Mouse (Mus musculus) forebrain, embryonic 14.5 days (tissue): ENCODE results near the gene Tpra1. TPM values are rescaled to one million over a fixed set of nuclear protein-coding genes. Genes with fewer than 3 reads are reported as not detected.
A peak's percentile ranks its signal among the peaks of the same experiment; 100 is the strongest.

ENCODE experiments used
- ATAC-seq: fragments of 200-750 bp; cut with Nextera tagmentation; 2 replicates; pipeline ENCODE4 v1.8.0; 2017; ENCODE audit warnings: mild to moderate bottlenecking, moderate library complexity
- DNase-seq: peaks from one replicate; pipeline ENCODE4 v3.0.0-alpha.2; 2015; ENCODE audit warnings: low spot score
- H3K27ac ChIP-seq: fragments of 300-500 bp; sonication (generic); 2 replicates; pipeline ENCODE4 v1.5.1; 2014; ENCODE audit warnings: low read depth, mild to moderate bottlenecking, control low read depth, low read length, moderate library complexity
- H3K27me3 ChIP-seq: fragments of 300-500 bp; sonication (generic); replicated peaks from 2 replicates; pipeline ENCODE4 v1.6.1; 2014; ENCODE audit warnings: low read length, control low read depth, mixed read lengths; ENCODE audit not compliant: control insufficient read depth, insufficient read depth
- H3K36me3 ChIP-seq: fragments of 300-500 bp; sonication (generic); 2 replicates; pipeline ENCODE4 v1.6.1; 2014; ENCODE audit warnings: low read length, control low read depth; ENCODE audit not compliant: control insufficient read depth, insufficient read depth
- H3K4me1 ChIP-seq: fragments of 300-500 bp; sonication (generic); 2 replicates; pipeline ENCODE4 v1.6.1; 2014; ENCODE audit warnings: antibody characterized with exemption, low read length, control low read depth; ENCODE audit not compliant: control insufficient read depth, insufficient read depth
- H3K4me2 ChIP-seq: fragments of 300-500 bp; sonication (generic); 2 replicates; pipeline ENCODE4 v1.6.1; 2014; ENCODE audit warnings: mild to moderate bottlenecking, control low read depth, low read length
- H3K4me3 ChIP-seq: fragments of 300-500 bp; sonication (generic); 2 replicates; pipeline ENCODE4 v1.5.1; 2014; ENCODE audit warnings: low read depth, low read length, control low read depth
- H3K9ac ChIP-seq: fragments of 300-500 bp; sonication (generic); 2 replicates; pipeline ENCODE4 v1.6.1; 2014; ENCODE audit warnings: mild to moderate bottlenecking, low read length, control low read depth, moderate library complexity
- H3K9me3 ChIP-seq: fragments of 300-500 bp; sonication (generic); replicated peaks from 2 replicates; pipeline ENCODE4 v1.6.1; 2016; ENCODE audit warnings: low read length, control low read depth, mixed read lengths; ENCODE audit not compliant: control insufficient read depth
- WGBS: fragments of 180-500 bp; shearing (Covaris S2); extraction: QIAGEN DNeasy Blood & Tissue Kit; methylation state at CpG from one replicate; pipeline ENCODE4 v1.1.7; 2014; 5-methylcytosine and 5-hydroxymethylcytosine counted together
- polyA plus RNA-seq: library from polyadenylated mRNA; unstranded; fragments of >200 nt; fragmentation: Nextera tagmentation; extraction: Ambion mirVana; gene quantifications from 2 replicates; pipeline ENCODE4 v1.2.1, GENCODE M21; 2014

Tpra1 gene
- polyA plus RNA-seq, 1 experiment from 2014 or later = 32.9 TPM

DNA sequence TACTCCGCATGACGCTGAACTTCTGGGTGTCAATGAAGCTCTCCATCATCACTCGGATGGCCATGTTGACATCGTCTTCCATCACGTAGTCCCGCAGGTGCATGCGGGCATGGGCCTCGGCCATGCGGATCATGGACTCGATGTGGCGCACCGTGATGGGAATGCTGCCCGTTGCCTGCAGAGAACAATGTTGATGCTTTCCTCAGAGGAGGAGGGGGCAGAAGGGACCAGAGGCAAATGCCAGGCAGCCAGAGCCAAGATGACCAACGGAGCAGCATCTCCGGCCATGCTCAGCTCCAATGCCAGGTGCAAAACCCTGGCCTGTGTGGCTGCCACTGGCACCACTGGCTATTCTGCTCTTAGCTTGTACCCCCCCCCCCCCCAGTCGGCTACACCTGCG lies 17.4 kb upstream of the Tpra1 start:
- no peaks in the 10 kb centered on the region for H3K27me3 ChIP-seq
- ATAC-seq = no peak
- no peak overlapping the region for H3K27ac ChIP-seq
- H3K4me3 ChIP-seq = no peak overlapping the region
- H3K4me1 ChIP-seq = 0 out of 2 replicates have a peak, but pooled peaks cover 2% of the 10 kb centered on the region
- H3K9ac ChIP-seq = no peak overlapping the region
- H3K36me3 ChIP-seq = peaks cover 67% of the 10 kb centered on the region
- 98% methylated on average over 17 of the region's 17 CpGs for WGBS
- H3K4me2 ChIP-seq = no peak overlapping the region
- no peaks in the 10 kb centered on the region for H3K9me3 ChIP-seq
- DNase-seq = no peak

DNA sequence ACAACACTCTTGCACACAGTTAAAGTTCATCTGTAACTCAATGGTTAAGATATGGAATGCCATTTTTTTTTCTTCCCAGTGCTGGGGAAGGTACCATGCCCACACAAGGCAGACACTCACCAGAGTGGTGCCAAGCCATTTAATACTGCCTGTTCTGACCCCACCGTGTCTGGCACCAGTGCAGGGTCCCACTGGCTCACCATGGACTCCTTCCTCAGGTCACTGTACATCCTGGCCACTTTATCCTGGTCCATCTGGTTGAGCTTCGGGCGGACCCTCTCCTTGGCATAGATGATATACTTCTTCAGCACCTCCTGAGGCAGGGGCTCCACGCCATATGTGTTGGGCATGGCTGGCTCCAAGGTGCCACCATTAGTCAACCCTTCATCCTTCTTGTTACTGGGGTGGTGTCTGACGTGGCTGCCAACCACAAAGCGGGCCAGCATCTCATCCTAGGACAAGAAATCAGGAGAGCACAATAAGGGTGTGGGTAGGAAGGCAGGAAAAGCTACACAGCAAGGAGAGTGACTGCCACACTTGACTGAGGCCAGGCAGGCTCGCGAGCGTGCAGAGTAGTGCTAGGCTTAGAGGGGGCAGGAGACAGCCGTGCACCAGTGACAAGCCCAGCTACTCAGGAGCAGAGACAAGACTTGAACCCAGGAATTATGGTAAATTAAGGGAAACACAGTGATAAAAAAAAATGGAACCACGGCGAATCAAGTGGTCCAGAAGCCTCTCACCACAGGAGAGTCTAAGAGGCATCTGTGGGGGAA lies 16.2 kb upstream of the Tpra1 start:
- Histone ChIP-seq H3K4me3 (no peak overlapping the region), H3K27ac (0 out of 2 replicates have a peak overlapping the region, but pooled peaks have one; percentile 5), H3K9me3 (no peaks in the 10 kb centered on the region), H3K9ac (no peak overlapping the region), H3K27me3 (no peaks in the 10 kb centered on the region), H3K36me3 (peaks cover 72% of the 10 kb centered on the region), H3K4me1 (0 out of 2 replicates have a peak, but pooled peaks cover 2% of the 10 kb centered on the region), H3K4me2 (no peak overlapping the region)
- DNase-seq (no peak), ATAC-seq (no peak)
- 91% methylated on average over 12 of the region's 12 CpGs for WGBS

DNA sequence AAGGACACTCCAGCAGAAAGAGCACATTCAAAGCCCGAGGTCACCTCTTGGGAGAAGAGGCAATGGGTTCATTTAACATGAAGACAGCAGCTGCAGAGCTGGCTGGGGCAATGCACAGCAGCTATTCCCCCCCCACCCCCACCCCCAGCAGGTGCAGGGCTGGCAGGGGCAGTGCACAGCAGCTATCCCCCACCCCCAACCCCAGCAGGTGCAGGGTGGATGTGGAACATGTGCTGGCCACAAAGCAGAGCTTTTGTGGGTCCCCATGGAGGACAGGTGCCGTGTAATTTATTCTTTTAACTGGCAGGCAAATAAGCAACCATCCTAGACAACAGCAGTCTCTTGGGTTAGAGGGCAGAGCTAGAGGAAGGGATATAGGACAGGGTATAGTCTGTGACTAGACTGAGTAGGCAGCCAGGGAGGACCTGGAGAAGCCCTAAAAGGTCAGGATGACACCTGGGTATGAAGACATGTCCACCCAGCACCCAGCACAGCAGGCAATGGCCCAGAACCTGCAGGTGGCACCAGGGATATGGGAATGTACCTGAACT lies 15.6 kb upstream of the Tpra1 start:
- Histone ChIP-seq H3K27me3 (no peaks in the 10 kb centered on the region), H3K36me3 (peaks cover 78% of the 10 kb centered on the region), H3K27ac (peak overlapping the region; percentile 5; the same call in 1 of the 2 replicates), H3K9ac (peak overlapping the region; percentile 8; the same call in 1 of the 2 replicates), H3K4me1 (0 out of 2 replicates have a peak, but pooled peaks cover 2% of the 10 kb centered on the region), H3K4me3 (no peak overlapping the region), H3K9me3 (no peaks in the 10 kb centered on the region), H3K4me2 (no peak overlapping the region)
- 59% methylated on average over 2 of the region's 2 CpGs for WGBS
- DNase-seq = no peak
- peak; percentile 64 for ATAC-seq

DNA sequence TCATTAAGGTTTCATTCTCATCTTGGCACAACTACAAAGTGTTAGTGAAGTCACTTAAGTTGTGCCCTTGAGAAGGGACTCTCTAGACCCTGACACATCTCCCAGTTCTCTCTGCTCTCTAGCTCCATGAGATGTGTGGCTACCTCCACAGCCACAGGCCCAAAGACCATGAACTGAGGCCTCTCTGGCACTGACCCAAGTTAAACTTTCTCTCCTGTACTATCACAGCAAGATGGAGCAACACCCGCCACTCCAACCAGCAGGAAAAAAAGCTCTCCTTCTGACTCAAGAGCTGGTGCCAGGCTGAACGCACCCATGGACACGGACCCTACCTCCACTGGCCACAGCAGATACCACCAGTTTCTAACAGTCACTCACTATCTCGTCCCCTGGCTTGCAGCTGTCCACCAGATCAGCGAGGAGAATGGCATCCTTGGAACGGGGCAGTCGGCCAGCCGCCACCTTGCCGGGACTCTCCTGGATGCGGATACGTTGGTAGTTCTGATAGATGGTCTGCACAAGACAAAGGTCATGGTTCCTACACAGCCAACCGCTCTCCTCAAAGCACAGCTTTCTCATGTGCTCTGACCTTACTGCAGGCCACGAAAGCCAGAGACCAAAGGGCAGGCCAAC lies 12.5 kb upstream of the Tpra1 start:
- DNase-seq (no peak), ATAC-seq (no peak)
- Histone ChIP-seq H3K27me3 (no peaks in the 10 kb centered on the region), H3K9ac (no peak overlapping the region), H3K36me3 (peaks cover 80% of the 10 kb centered on the region), H3K27ac (no peak overlapping the region), H3K4me1 (no peaks in the 10 kb centered on the region), H3K9me3 (no peaks in the 10 kb centered on the region), H3K4me2 (no peak overlapping the region), H3K4me3 (no peak overlapping the region)
- 94% methylated on average over 13 of the region's 13 CpGs for WGBS

DNA sequence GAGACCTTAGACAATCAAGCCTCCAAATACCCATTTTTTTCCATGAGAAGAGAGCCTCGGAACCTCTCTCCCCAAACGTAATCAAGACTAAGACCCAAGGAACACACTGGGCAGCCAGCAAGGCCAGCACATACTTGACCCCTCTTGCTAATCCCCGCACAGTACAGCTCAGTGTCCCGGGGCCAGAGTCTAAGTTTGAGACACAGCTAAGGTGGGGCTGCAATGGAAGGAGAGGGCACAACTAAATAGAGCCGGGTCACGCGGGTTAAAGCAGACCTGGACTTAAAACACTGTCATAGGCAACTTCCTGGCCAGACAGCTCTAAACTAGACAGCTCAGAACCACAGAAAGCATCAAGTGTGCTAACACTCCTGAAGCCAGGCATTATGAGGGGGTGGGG lies 11.2 kb upstream of the Tpra1 start:
- ATAC-seq (no peak), DNase-seq (no peak)
- Histone ChIP-seq H3K4me2 (no peak overlapping the region), H3K4me3 (no peak overlapping the region), H3K9me3 (no peaks in the 10 kb centered on the region), H3K4me1 (no peaks in the 10 kb centered on the region), H3K27ac (no peak overlapping the region), H3K27me3 (no peaks in the 10 kb centered on the region), H3K9ac (no peak overlapping the region), H3K36me3 (peaks cover 76% of the 10 kb centered on the region)
- 87% methylated on average over 7 of the region's 7 CpGs for WGBS

DNA sequence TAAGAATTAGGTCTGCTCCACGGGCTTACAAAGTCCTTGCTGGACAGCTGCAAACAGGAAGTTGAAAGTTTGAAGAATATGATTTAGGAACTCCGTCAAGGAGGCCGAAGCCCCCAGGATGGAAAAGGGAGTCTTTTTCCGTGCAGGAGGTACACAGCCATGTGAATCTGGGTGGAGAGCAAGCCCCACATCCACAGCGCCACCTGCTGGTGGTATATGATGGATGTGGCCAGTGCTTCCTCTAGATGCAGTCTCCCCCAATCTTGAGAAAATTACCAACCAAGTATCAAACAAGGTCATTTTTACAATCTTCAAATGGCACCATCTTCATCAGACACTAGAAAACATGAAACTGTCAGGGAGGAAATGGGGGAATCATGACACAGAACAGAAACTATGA lies 8.5 kb upstream of the Tpra1 start:
- H3K9me3 ChIP-seq = no peaks in the 10 kb centered on the region
- H3K27ac ChIP-seq = no peak overlapping the region
- H3K36me3 ChIP-seq = peaks cover 53% of the 10 kb centered on the region
- WGBS = 62% methylated on average over 5 of the region's 5 CpGs
- no peak overlapping the region for H3K4me3 ChIP-seq
- no peak for ATAC-seq
- H3K4me1 ChIP-seq = peaks cover 8% of the 10 kb centered on the region
- H3K27me3 ChIP-seq = no peaks in the 10 kb centered on the region
- no peak overlapping the region for H3K4me2 ChIP-seq
- peak; percentile 75 for DNase-seq
- H3K9ac ChIP-seq = no peak overlapping the region

DNA sequence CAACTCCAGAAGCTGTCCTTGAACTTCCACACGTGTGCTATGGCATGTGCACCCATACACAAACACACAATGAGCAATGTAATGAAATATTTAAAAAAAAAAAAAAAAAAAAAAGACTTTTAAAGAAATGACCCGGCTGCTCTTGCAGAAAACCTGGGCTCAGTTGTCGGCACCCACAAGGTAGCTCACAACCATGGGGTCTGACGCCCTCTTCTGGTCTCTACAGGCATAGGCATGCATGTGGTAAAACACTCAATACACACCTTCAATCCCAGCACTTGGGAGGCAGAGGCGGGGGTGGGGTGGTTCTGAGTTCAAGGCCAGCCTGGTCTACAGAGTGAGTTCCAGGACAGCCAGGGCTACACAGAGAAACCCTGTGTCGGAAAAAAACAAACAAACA lies 6.1 kb upstream of the Tpra1 start:
- no peak for DNase-seq
- H3K27me3 ChIP-seq = no peaks in the 10 kb centered on the region
- H3K36me3 ChIP-seq = peaks cover 36% of the 10 kb centered on the region
- H3K4me3 ChIP-seq = no peak overlapping the region
- no peak overlapping the region for H3K27ac ChIP-seq
- WGBS = 89% methylated on average over 6 of the region's 6 CpGs
- no peak overlapping the region; the same call in 1 of the 2 replicates for H3K4me2 ChIP-seq
- H3K9me3 ChIP-seq = no peaks in the 10 kb centered on the region
- H3K4me1 ChIP-seq = peaks cover 8% of the 10 kb centered on the region
- ATAC-seq = no peak
- H3K9ac ChIP-seq = no peak overlapping the region

DNA sequence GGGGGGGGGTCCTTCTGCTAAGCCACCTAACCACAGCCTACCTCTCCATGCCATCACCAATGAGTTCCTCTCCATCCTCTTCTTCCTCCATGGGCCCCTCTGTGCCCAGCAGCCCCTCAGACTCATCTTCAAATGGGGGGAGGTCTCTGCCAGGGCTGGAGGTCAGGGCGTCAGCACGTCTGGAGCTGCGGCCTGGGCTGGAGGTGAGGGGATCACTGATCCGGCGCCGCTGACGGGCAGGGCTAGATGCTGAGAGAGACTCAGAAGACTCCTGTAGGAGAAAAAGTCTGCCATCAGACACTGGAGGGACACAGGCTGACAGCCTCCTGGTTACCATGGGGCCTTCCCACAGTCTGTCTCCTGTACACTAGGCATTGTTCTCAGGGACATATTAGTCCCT lies 4.8 kb upstream of the Tpra1 start:
- H3K9ac ChIP-seq = peak overlapping the region; percentile 1; the same call in 1 of the 2 replicates
- H3K9me3 ChIP-seq = no peaks in the 10 kb centered on the region
- H3K27ac ChIP-seq = no peak overlapping the region
- 74% methylated on average over 7 of the region's 7 CpGs for whole genome bisulfite sequencing
- DNase-seq (no peak), ATAC-seq (no peak)
- peak overlapping the region; percentile 91 for H3K4me2 ChIP-seq
- H3K4me3 ChIP-seq = peak overlapping the region; percentile 60
- H3K27me3 ChIP-seq = no peaks in the 10 kb centered on the region
- peaks cover 23% of the 10 kb centered on the region for H3K36me3 ChIP-seq
- peaks cover 13% of the 10 kb centered on the region for H3K4me1 ChIP-seq
